Mouse (Mus musculus) kidney, adult 2 months (tissue): ENCODE results near the gene Hcn3.

Source experiments
- CTCF ChIP-seq: fragments of 200-500 bp; conservative IDR thresholded peaks from 2 replicates; pipeline ENCODE4 v1.5.1; 2011; ENCODE audit warnings: low read depth, mild to moderate bottlenecking, control low read depth, low read length, moderate library complexity, mixed read lengths; ENCODE audit not compliant: insufficient read depth, insufficient read length
- POLR2A ChIP-seq: fragments of 200-500 bp; IDR thresholded peaks from one replicate; pipeline ENCODE4 v1.6.1; 2011; ENCODE audit warnings: low read depth, low read length, control low read depth

GRCm38 (mm10) chr3:89145566-89145965 is 14.4 kb downstream of the Hcn3 start:
- TF ChIP-seq POLR2A (no peak), CTCF (no peak)
